Comparison of ENCODE assay signal across 10 mouse cellular contexts in the genomic region with DNA sequence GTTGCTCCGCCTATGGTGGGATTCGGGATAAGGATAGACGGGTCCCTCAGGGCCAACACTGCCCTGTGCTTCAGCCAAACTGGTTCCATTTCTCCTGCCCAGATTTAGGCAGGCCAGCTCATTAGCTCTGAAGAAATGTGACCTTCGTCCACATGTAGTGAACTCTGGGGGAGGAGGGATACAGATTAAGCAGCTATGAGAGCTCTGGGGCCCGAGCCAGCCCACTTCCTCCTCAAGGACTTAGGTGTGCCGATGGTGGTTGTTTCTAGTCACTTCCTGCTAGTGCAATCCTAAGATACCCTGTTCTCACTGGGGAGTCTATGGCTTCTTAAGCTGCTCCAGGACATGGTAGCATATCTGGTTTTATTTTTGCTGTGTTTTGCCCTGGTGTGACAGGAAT. TPM values are rescaled to one million over a fixed set of nuclear protein-coding genes. Genes with fewer than 3 reads are reported as not detected.
DNase-seq lines count a peak whose midpoint lies in the region; ATAC-seq lines count a peak whose summit lies in the region.
"Had no signal": no experiment of that assay in that cellular context is flagged by ENCODE, and none has a peak within 500 bp of the region (broad histone marks: within the 10 kb centered on the region; RNA-seq: fewer than 3 reads in every experiment).

No protein-coding gene starts in this region.

- no peaks in the 10 kb centered on the region for H3K27me3 ChIP-seq in intestine, embryonic 16.5 days (replicated peaks; ENCODE audit: control insufficient read depth, insufficient read depth, low read length)
- H3K27me3 ChIP-seq in hindbrain, embryonic 12.5 days = no peaks in the 10 kb centered on the region

- peak; percentile 81 for ATAC-seq in intestine, embryonic 16.5 days
- ATAC-seq in hindbrain, embryonic 12.5 days (ENCODE audit: low FRiP score) = no peak

- intact Hi-C loops in heart, postnatal 25 days (cut with DNase I) = no loop called here

- peak overlapping the region; percentile 69 for H3K27ac ChIP-seq in intestine, embryonic 16.5 days (ENCODE audit: low read length)
- no peak overlapping the region for H3K27ac ChIP-seq in hindbrain, embryonic 12.5 days
- H3K27ac ChIP-seq: midbrain, embryonic 12.5 days had no signal

- WGBS in intestine, embryonic 16.5 days = 53% methylated on average over 6 of the region's 6 CpGs
- WGBS in hindbrain, embryonic 12.5 days = 82% methylated on average over 6 of the region's 6 CpGs

- no peak overlapping the region for H3K4me2 ChIP-seq in intestine, embryonic 16.5 days (ENCODE audit: low read depth, low read length)
- no peak overlapping the region for H3K4me2 ChIP-seq in hindbrain, embryonic 12.5 days (replicated peaks)
- H3K4me2 ChIP-seq: midbrain, embryonic 12.5 days had no signal

- 0 out of 2 replicates have a peak, but pooled peaks cover 14% of the 10 kb centered on the region for H3K36me3 ChIP-seq in intestine, embryonic 16.5 days (ENCODE audit: control insufficient read depth, insufficient read depth, low read length)
- no peaks in the 10 kb centered on the region for H3K36me3 ChIP-seq in hindbrain, embryonic 12.5 days
- H3K36me3 ChIP-seq: midbrain, embryonic 12.5 days had no signal

- no peaks in the 10 kb centered on the region; the same call in 1 of the 2 replicates for H3K9me3 ChIP-seq in intestine, embryonic 16.5 days (ENCODE audit: control insufficient read depth, low read length)
- H3K9me3 ChIP-seq in hindbrain, embryonic 12.5 days (replicated peaks) = no peaks in the 10 kb centered on the region
- H3K9me3 ChIP-seq: midbrain, embryonic 12.5 days had no signal

- peaks cover 30% of the 10 kb centered on the region for H3K4me1 ChIP-seq in intestine, embryonic 16.5 days (ENCODE audit: control insufficient read depth, insufficient read depth, low read length)
- H3K4me1 ChIP-seq in hindbrain, embryonic 12.5 days = no peaks in the 10 kb centered on the region
- H3K4me1 ChIP-seq: midbrain, embryonic 12.5 days had no signal

- peak overlapping the region; percentile 15 for H3K9ac ChIP-seq in intestine, embryonic 16.5 days (ENCODE audit: low read depth, low read length)
- H3K9ac ChIP-seq in hindbrain, embryonic 12.5 days = no peak overlapping the region
- H3K9ac ChIP-seq: midbrain, embryonic 12.5 days had no signal

- H3K4me3 ChIP-seq in intestine, embryonic 16.5 days (ENCODE audit: low read length) = no peak overlapping the region
- H3K4me3 ChIP-seq in hindbrain, embryonic 12.5 days = no peak overlapping the region
- H3K4me3 ChIP-seq: midbrain, embryonic 12.5 days had no signal

- peak; percentile 93 for DNase-seq in heart, adult 11 months
- DNase-seq in heart, postnatal 25 days (ENCODE audit: low spot score) = no peak
- peak; percentile 64 for DNase-seq in CD4-positive, CD25-positive, alpha-beta regulatory T cell, adult 2 months (ENCODE audit: low read depth, low spot score)
- peak; percentile 65 for DNase-seq in naive thymus-derived CD4-positive, alpha-beta T cell, adult 2 months (ENCODE audit: low read depth)
- DNase-seq in right cerebral cortex, adult 18-20 months = no peak
- no peak for DNase-seq in layer of hippocampus, postnatal 10 days (ENCODE audit: low spot score in 2 of 2)
- DNase-seq: layer of hippocampus, adult 9-11 months had no signal

RNA-seq across cellular contexts. Expression of a gene that starts 16.3 kb away (rescaled TPM):
- 10 to 100 TPM; 10.4 to 13.0 TPM for total RNA-seq in heart, postnatal 25 days (2021)
- 21.7 and 27.1 TPM in 2 replicates for polyA plus RNA-seq in intestine, embryonic 16.5 days (2015; fragmentation: Nextera tagmentation; extraction: Ambion mirVana)
- 1 to 10 TPM; 6.4 to 7.1 TPM for total RNA-seq in layer of hippocampus, postnatal 10 days (2021)
- 6.0 and 6.6 TPM in 2 replicates for polyA plus RNA-seq in hindbrain, embryonic 12.5 days (2016; fragmentation: Nextera tagmentation; extraction: Ambion mirVana)

RNA-seq across cellular contexts. Expression of a gene that starts 33.2 kb away (rescaled TPM):
- total RNA-seq in heart, postnatal 25 days (2021) = 10 to 100 TPM; 41.8 to 46.4 TPM
- polyA plus RNA-seq in intestine, embryonic 16.5 days (2015; fragmentation: Nextera tagmentation; extraction: Ambion mirVana) = 150 and 184 TPM in 2 replicates
- 10 to 100 TPM; 35.4 to 37.0 TPM for total RNA-seq in layer of hippocampus, postnatal 10 days (2021)
- 63.9 and 64.4 TPM in 2 replicates for polyA plus RNA-seq in hindbrain, embryonic 12.5 days (2016; fragmentation: Nextera tagmentation; extraction: Ambion mirVana)

Comparison
In these comparisons a context has a peak if more than half of its experiments do, and no peak if none do; other contexts are left out.
1. DNase-seq: peak in heart, adult 11 months (single experiment), CD4-positive, CD25-positive, alpha-beta regulatory T cell, adult 2 months (single experiment) and naive thymus-derived CD4-positive, alpha-beta T cell, adult 2 months (single experiment); none in heart, postnatal 25 days (single experiment), right cerebral cortex, adult 18-20 months (single experiment) and layer of hippocampus, postnatal 10 days (0 of 2).